Mouse (Mus musculus): ENCODE measurements around the gene Olfr11. TPM values are rescaled to one million over a fixed set of nuclear protein-coding genes. Genes with fewer than 3 reads are reported as not detected.

Olfr11 gene
- polyA plus RNA-seq (2015; fragmentation: Nextera tagmentation; extraction: Ambion mirVana): not detected in 2 replicates

- Histone ChIP-seq H3K4me2 (no peak within 1 kb of the TSS), H3K4me1 (replicated peaks) (no peaks in the 10 kb centered on the region), H3K36me3 (no peaks in the 10 kb centered on the region), H3K27me3 (no peaks in the 10 kb centered on the region), H3K27ac (no peak within 1 kb of the TSS), H3K9me3 (replicated peaks) (no peaks in the 10 kb centered on the region), H3K4me3 (no peak within 1 kb of the TSS), H3K9ac (no peak within 1 kb of the TSS)
- ATAC-seq (replicated peaks; ENCODE audit: insufficient number of reproducible peaks, insufficient read depth, low FRiP score, low read depth): no peak
- 85% methylated on average over 2 of the region's 2 CpGs for WGBS
These were observed at the start of gene Olfr11 for GRCm38 (mm10) chr13:21642418-21642817. Gene Olfr11, minus strand, starts transcription at chr13:21642518.

GRCm38 (mm10) chr13:21677305-21677704, 35.0 kb upstream of the Olfr11 start, which contains the start of gene Olfr1360:
Gene Olfr1360, minus strand, starts transcription at chr13:21677405.
- Histone ChIP-seq H3K9me3 (replicated peaks) (no peaks in the 10 kb centered on the region), H3K4me3 (no peak within 1 kb of the TSS), H3K4me2 (no peak within 1 kb of the TSS), H3K27me3 (no peaks in the 10 kb centered on the region), H3K27ac (no peak within 1 kb of the TSS), H3K36me3 (no peaks in the 10 kb centered on the region), H3K4me1 (replicated peaks) (no peaks in the 10 kb centered on the region), H3K9ac (no peak within 1 kb of the TSS)
- no peak for ATAC-seq (replicated peaks; ENCODE audit: insufficient number of reproducible peaks, insufficient read depth, low FRiP score, low read depth)
- WGBS: 67% methylated on average over 2 of the region's 2 CpGs

GRCm38 (mm10) chr13:21663286-21663685, 21.0 kb upstream of the Olfr11 start, which contains the start of gene Olfr1361:
Gene Olfr1361, minus strand, starts transcription at chr13:21663386.
- H3K4me2 ChIP-seq: no peak within 1 kb of the TSS
- H3K27me3 ChIP-seq: no peaks in the 10 kb centered on the region
- no peak within 1 kb of the TSS for H3K9ac ChIP-seq
- H3K4me3 ChIP-seq: no peak within 1 kb of the TSS
- no peak within 1 kb of the TSS for H3K27ac ChIP-seq
- H3K4me1 ChIP-seq (replicated peaks): no peaks in the 10 kb centered on the region
- no peaks in the 10 kb centered on the region for H3K9me3 ChIP-seq (replicated peaks)
- WGBS: 70% methylated on average over 2 of the region's 2 CpGs
- H3K36me3 ChIP-seq: no peaks in the 10 kb centered on the region
- no peak for ATAC-seq (replicated peaks; ENCODE audit: insufficient number of reproducible peaks, insufficient read depth, low FRiP score, low read depth)

GRCm38 (mm10) chr13:21613922-21614321, 28.4 kb downstream of the Olfr11 start, which contains the start of gene Olfr1362:
Gene Olfr1362, minus strand, starts transcription at chr13:21614022.
- Histone ChIP-seq H3K4me2 (no peak within 1 kb of the TSS), H3K36me3 (no peaks in the 10 kb centered on the region), H3K4me3 (no peak within 1 kb of the TSS), H3K9me3 (replicated peaks) (no peaks in the 10 kb centered on the region; the same call in 1 of the 2 replicates), H3K4me1 (replicated peaks) (no peaks in the 10 kb centered on the region), H3K9ac (no peak within 1 kb of the TSS), H3K27me3 (no peaks in the 10 kb centered on the region), H3K27ac (no peak within 1 kb of the TSS)
- no peak for ATAC-seq (replicated peaks; ENCODE audit: insufficient number of reproducible peaks, insufficient read depth, low FRiP score, low read depth)

GRCm38 (mm10) chr13:21591618-21592017, 50.7 kb downstream of the Olfr11 start:
- ATAC-seq (replicated peaks; ENCODE audit: insufficient number of reproducible peaks, insufficient read depth, low FRiP score, low read depth): 0 out of 2 replicates have a peak, but pooled peaks have one; percentile 43
- no peak overlapping the region for H3K27ac ChIP-seq
- WGBS: 40% methylated on average over 2 of the region's 2 CpGs

More at GRCm38 (mm10) chr13:21591618-21592017, 50.7 kb downstream of the Olfr11 start:
- Histone ChIP-seq H3K4me2 (no peak overlapping the region), H3K9ac (no peak overlapping the region), H3K4me3 (no peak overlapping the region), H3K27me3 (no peaks in the 10 kb centered on the region), H3K4me1 (replicated peaks) (no peaks in the 10 kb centered on the region), H3K36me3 (no peaks in the 10 kb centered on the region), H3K9me3 (replicated peaks) (no peaks in the 10 kb centered on the region)

Other genes starting within 250 kb of the Olfr11 start
- 65.7 and 71.5 TPM in 2 replicates for gene Zkscan3, start 239.8 kb downstream of the Olfr11 start, polyA plus RNA-seq (2015; fragmentation: Nextera tagmentation; extraction: Ambion mirVana)
- 2.9 and 3.3 TPM in 2 replicates for gene Pgbd1, start 201.5 kb downstream of the Olfr11 start, polyA plus RNA-seq (2015; fragmentation: Nextera tagmentation; extraction: Ambion mirVana)
- 26.6 and 27.0 TPM in 2 replicates for gene Zscan26, start 188.8 kb downstream of the Olfr11 start, polyA plus RNA-seq (2015; fragmentation: Nextera tagmentation; extraction: Ambion mirVana)
- 1.4 and 1.5 TPM in 2 replicates for gene Nkapl, start 174.0 kb downstream of the Olfr11 start, polyA plus RNA-seq (2015; fragmentation: Nextera tagmentation; extraction: Ambion mirVana)
- 1.4 and 2.2 TPM in 2 replicates for gene Zkscan4, start 163.6 kb downstream of the Olfr11 start, polyA plus RNA-seq (2015; fragmentation: Nextera tagmentation; extraction: Ambion mirVana)
- gene Gm10065, start 163.1 kb downstream of the Olfr11 start, polyA plus RNA-seq (2015; fragmentation: Nextera tagmentation; extraction: Ambion mirVana): not detected in 2 replicates
- 0.71 and 0.76 TPM in 2 replicates for gene AK157302, start 147.3 kb downstream of the Olfr11 start, polyA plus RNA-seq (2015; fragmentation: Nextera tagmentation; extraction: Ambion mirVana)
- 15.7 and 17.9 TPM in 2 replicates for gene Gm11273, start 141.1 kb downstream of the Olfr11 start, polyA plus RNA-seq (2015; fragmentation: Nextera tagmentation; extraction: Ambion mirVana)
- 3.5 and 4.0 TPM in 2 replicates for gene Zkscan8, start 111.4 kb downstream of the Olfr11 start, polyA plus RNA-seq (2015; fragmentation: Nextera tagmentation; extraction: Ambion mirVana)
- gene Olfr1366, start 99.7 kb downstream of the Olfr11 start, polyA plus RNA-seq (2015; fragmentation: Nextera tagmentation; extraction: Ambion mirVana): 0.10 TPM in 1 of 2 replicates, not detected in the other
- not detected in 2 replicates for gene Olfr1535, start 82.6 kb downstream of the Olfr11 start, polyA plus RNA-seq (2015; fragmentation: Nextera tagmentation; extraction: Ambion mirVana)
- gene Olfr1364, start 60.8 kb downstream of the Olfr11 start, polyA plus RNA-seq (2015; fragmentation: Nextera tagmentation; extraction: Ambion mirVana): not detected in 2 replicates
- gene Olfr1362, start 28.5 kb downstream of the Olfr11 start, polyA plus RNA-seq (2015; fragmentation: Nextera tagmentation; extraction: Ambion mirVana): not detected in 2 replicates
- not detected in 2 replicates for gene Olfr1361, start 20.9 kb upstream of the Olfr11 start, polyA plus RNA-seq (2015; fragmentation: Nextera tagmentation; extraction: Ambion mirVana)
- gene Olfr1360, start 34.9 kb upstream of the Olfr11 start, polyA plus RNA-seq (2015; fragmentation: Nextera tagmentation; extraction: Ambion mirVana): not detected in 2 replicates
- gene Olfr1359, start 55.6 kb upstream of the Olfr11 start, polyA plus RNA-seq (2015; fragmentation: Nextera tagmentation; extraction: Ambion mirVana): not detected in 2 replicates
- 0.47 and 1.3 TPM in 2 replicates for gene Hist1h2bl, start 73.6 kb upstream of the Olfr11 start, polyA plus RNA-seq (2015; fragmentation: Nextera tagmentation; extraction: Ambion mirVana)
- 9.9 and 11.4 TPM in 2 replicates for gene Hist1h2ai, start 73.9 kb upstream of the Olfr11 start, polyA plus RNA-seq (2015; fragmentation: Nextera tagmentation; extraction: Ambion mirVana)
- 1.5 and 5.4 TPM in 2 replicates for gene Hist1h3h, start 75.1 kb upstream of the Olfr11 start, polyA plus RNA-seq (2015; fragmentation: Nextera tagmentation; extraction: Ambion mirVana)
- 1.3 and 2.3 TPM in 2 replicates for gene Hist1h2bm, start 79.5 kb upstream of the Olfr11 start, polyA plus RNA-seq (2015; fragmentation: Nextera tagmentation; extraction: Ambion mirVana)
- 0.66 and 0.67 TPM in 2 replicates for gene Hist1h4j, start 92.5 kb upstream of the Olfr11 start, polyA plus RNA-seq (2015; fragmentation: Nextera tagmentation; extraction: Ambion mirVana)
- gene Hist1h4k, start 108.0 kb upstream of the Olfr11 start, polyA plus RNA-seq (2015; fragmentation: Nextera tagmentation; extraction: Ambion mirVana): 1.3 and 3.0 TPM in 2 replicates
- 9.5 and 11.0 TPM in 2 replicates for gene Hist1h2ak, start 111.3 kb upstream of the Olfr11 start, polyA plus RNA-seq (2015; fragmentation: Nextera tagmentation; extraction: Ambion mirVana)
- 2.0 and 3.0 TPM in 2 replicates for gene Hist1h2bn, start 111.6 kb upstream of the Olfr11 start, polyA plus RNA-seq (2015; fragmentation: Nextera tagmentation; extraction: Ambion mirVana)
- 8.6 and 10.7 TPM in 2 replicates for gene Hist1h1b, start 138.1 kb upstream of the Olfr11 start, polyA plus RNA-seq (2015; fragmentation: Nextera tagmentation; extraction: Ambion mirVana)
- 56.3 and 60.4 TPM in 2 replicates for gene Hist1h3i, start 140.9 kb upstream of the Olfr11 start, polyA plus RNA-seq (2015; fragmentation: Nextera tagmentation; extraction: Ambion mirVana)
- gene Hist1h2an, start 144.7 kb upstream of the Olfr11 start, polyA plus RNA-seq (2015; fragmentation: Nextera tagmentation; extraction: Ambion mirVana): 2.3 and 3.2 TPM in 2 replicates
- gene Hist1h2bp, start 144.9 kb upstream of the Olfr11 start, polyA plus RNA-seq (2015; fragmentation: Nextera tagmentation; extraction: Ambion mirVana): 0.86 and 1.4 TPM in 2 replicates
- 7.2 and 7.3 TPM in 2 replicates for gene Hist1h2bq, start 167.7 kb upstream of the Olfr11 start, polyA plus RNA-seq (2015; fragmentation: Nextera tagmentation; extraction: Ambion mirVana)
- gene Hist1h2ao, start 167.9 kb upstream of the Olfr11 start, polyA plus RNA-seq (2015; fragmentation: Nextera tagmentation; extraction: Ambion mirVana): 3.5 TPM in 1 of 2 replicates, not detected in the other
- gene Hist1h4m, start 169.2 kb upstream of the Olfr11 start, polyA plus RNA-seq (2015; fragmentation: Nextera tagmentation; extraction: Ambion mirVana): not detected in 2 replicates
- gene Hist1h4n, start 189.7 kb upstream of the Olfr11 start, polyA plus RNA-seq (2015; fragmentation: Nextera tagmentation; extraction: Ambion mirVana): 6.2 and 11.6 TPM in 2 replicates
- 1,372 and 1,424 TPM in 2 replicates for gene Hist1h2ap, start 191.0 kb upstream of the Olfr11 start, polyA plus RNA-seq (2015; fragmentation: Nextera tagmentation; extraction: Ambion mirVana)
- 7.8 TPM in 2 replicates for gene Hist1h2br, start 191.2 kb upstream of the Olfr11 start, polyA plus RNA-seq (2015; fragmentation: Nextera tagmentation; extraction: Ambion mirVana)